Mouse (Mus musculus): Measurements from ENCODE around the gene Cpt2.

The Cpt2 gene

DNA sequence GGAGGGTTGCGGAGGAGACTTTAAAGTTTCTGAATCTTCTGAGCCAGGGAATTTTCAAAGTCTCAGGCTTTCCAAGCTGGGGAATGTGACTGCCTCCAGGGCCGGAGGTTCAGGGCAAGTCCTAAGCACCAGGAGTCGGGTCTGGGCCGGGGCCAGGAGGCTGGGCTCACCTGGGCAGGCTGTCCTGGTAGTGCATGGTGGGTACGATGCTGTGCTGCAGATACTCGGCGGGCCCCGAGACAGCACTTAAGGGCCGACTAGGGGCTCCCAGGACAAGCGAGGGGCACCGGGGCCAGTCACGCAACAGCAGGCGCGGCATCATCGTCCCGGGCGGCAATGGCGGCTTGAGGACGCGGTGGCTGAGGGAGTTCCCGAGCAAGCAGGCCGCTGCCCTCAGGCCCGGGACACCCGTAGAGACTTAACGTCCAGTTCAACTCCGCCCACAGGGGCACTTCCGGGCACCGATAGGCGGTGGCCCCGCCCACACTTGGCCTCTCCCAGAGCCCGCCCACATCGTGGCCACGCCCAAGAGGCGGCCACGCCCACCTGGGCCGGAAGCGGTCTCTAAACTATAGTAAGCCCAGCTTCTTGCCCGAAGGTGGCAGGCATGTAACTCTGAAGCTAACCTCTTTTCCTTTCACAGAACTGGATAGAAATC lies at the start of gene Cpt2:
Gene Cpt2, minus strand, starts transcription at position 466 of the 658 bp plus-strand sequence.
- DNase-seq (ENCODE audit: low spot score): peak; percentile 59

DNA sequence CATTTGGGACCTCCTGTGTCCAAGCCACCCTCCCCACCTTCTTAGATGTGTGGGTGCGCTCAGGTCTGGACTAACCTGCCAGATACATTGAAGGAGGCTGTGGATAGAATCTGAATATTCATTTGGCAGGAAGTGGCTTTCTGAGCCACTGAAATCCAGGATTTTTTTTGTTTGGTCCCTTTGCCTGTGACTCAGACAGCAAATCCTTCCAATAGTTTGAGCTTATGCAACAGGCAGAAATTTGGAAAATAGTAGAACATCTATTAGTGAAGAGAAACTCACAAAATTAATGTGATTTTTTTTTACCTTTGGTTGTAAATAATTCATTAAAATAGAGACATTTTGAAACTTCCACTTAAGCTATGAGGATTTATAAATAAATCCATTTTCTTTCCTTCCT lies 47.8 kb upstream of the Cpt2 start:
- DNase-seq (ENCODE audit: low spot score): no peak

DNA sequence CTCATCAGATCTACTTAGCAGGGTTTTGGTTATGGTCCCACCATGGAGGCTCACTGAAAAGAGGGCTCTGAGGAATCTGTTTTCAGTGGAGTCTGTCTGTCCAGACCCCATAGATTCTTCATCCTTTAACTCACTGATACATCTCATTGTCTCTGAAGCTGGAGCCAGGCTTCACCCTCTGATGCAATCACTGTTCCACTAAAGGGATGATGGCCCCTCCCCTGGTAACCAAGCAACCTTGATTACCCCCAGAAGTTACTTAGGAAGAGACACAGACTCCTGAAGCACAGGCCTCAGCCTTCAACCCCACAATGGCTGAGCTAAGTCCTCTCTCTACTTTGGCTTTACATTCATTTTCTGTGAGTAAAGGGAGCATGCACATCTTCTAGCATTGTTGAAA lies 46.4 kb upstream of the Cpt2 start:
- DNase-seq (ENCODE audit: low spot score): no peak

DNA sequence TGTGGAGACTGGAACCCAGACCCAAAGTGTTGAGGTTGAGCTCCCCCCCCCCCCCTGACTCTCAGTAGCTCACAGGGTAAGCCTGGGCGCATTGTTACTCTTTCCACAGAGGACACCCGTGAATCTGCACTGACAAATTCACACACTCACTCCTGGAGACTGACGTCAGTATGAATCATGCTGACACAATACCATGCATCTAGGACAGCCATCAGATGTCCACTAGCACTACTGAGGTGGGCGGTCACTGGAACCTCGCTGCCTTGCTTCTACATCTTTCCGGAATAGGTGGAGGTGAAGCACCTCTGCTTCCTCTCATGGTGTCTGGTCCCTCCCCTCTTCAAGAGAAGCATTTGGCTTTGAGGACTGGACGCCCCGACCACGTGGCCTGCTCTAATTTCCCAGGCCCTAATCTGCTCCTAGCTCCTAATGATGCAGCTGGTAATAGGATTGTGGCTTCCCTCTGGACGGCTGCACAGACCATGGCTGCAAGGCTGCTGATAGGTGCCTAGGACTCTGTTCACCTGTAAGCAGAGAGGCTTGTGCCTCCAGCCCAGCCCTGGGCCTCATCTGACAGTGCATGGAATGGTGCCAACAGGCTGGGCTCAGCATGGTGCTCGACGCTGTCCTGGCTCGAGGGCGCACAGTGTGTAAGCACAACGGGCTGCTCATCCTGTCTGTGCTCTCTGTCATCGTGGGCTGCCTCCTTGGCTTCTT lies 44.7 kb upstream of the Cpt2 start, which contains the start of gene Slc1a7:
Gene Slc1a7, plus strand, starts transcription at position 367 of the 717 bp plus-strand sequence.
- DNase-seq (ENCODE audit: low spot score): no peak

DNA sequence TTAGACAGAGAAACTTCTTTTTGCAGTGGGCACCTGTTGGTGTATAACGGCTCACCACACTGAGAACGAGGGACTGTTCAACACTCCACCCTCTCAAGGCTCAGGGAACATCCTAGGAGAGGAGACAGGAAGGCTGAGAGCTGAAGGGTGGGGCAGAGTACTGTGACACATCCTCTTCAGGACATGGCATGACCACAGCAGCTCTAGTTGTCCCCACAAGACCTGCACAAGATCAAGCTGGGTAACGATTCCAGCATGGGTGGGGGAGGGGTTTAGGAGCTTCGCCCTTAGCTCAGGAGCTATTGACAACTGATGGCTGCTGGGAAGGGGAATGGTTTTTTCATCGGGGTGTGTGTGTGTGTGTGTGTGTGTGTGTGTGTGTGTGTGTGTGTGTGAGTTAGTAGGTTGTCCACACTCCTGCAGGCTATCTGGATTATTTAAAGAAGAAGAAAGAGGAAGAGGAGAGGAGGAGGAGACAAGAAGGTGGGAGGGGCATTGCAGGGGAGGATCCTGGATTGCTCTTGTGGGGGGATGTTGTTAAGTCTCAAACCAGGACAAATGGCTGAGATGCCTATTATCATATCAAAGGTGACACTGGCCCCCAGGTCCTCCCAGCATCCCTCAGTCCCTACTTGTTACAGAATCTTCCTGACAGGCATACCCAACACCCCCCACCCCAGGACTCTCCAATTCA lies 43.2 kb upstream of the Cpt2 start:
- no peak for DNase-seq (ENCODE audit: low spot score)

DNA sequence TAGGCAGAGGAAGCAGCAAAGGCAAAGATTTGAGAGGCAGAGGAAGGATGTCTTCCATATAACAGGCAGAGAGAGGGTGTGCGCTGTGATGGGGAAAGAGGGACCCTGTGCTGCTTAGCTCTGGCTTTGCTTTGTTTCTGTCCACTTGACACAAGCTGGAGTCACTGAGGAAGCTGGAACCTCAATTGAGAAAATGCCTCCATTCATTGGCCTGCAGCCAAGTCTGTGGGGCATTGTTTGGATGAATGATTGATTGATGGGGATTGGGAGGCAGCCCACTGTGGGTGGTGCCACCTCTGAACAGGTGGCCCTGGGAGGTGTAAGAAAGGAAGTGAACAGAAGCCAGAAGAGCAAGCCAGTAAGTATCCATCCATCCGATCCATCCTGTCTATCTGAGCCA lies 39.4 kb upstream of the Cpt2 start:
- DNase-seq (ENCODE audit: low spot score): no peak

DNA sequence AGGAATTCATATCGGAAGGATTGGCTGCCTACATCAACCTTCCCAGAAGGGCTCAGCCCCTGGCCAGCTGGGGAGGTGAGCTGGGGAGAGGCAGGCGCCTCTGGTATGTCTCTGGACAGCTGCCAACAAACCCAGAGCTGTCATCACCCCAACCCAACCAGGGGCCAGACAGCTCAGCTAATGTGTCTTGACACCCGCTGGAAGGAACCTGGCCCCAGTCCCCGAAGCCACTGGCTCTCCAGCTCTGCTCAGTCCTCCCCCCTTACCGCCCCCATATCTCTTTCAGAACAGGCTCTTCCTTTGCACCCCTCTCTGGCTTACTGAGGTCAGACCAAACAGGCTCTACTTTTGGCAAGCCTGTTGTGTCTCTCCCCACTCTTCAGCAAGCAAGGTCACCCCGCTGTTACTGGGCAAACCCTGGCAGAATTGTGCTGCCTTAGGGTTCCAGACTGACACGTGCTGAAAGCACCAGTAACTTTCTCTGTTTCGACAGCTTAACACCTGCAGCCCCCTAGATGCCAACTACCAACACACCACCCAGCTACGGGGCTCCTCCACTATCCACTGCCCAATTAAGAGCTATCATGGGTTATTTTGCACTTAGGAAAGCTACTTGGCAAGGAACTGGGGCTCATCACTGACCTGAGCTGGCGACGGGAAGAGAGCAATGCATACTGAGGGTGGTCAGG lies 38.8 kb upstream of the Cpt2 start:
- DNase-seq (ENCODE audit: low spot score): no peak

DNA sequence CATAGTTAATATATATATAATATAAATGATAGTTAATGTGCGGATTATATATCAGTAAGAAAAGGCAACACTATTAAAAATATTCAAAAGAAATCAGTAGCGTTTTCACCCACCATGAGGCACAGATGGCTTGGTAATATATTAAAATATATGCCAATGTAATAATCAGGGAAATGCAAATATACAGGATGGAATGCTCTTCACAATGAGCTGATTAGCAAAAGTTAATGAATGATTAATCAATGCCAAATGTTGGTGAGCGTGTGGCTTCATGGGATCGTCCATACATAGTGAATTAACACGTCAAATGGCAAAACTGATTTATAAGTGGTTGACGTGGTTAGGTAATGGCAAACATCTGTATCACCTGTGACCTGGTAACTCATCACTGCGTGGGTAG lies 35.1 kb upstream of the Cpt2 start:
- DNase-seq (ENCODE audit: low spot score): no peak

DNA sequence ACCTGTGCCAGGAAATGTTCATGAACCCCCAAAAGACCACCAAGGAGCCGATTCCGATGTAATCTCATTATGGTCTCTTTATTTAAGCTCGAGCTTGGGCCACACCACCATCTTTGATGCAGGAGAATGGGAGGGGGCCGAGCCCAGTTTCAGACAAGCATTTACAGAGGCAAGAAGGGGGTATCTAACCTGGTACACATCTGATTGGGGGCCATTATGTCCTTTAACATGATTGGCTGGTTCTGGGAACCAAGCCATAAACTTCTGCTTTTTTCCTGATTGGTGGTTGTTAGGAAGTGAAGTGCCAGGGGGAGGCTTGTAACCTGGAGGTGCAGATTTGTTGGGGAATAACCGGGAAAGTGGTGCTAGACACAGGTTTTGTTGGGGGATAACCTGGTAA lies 32.3 kb upstream of the Cpt2 start:
- no peak for DNase-seq (ENCODE audit: low spot score)

DNA sequence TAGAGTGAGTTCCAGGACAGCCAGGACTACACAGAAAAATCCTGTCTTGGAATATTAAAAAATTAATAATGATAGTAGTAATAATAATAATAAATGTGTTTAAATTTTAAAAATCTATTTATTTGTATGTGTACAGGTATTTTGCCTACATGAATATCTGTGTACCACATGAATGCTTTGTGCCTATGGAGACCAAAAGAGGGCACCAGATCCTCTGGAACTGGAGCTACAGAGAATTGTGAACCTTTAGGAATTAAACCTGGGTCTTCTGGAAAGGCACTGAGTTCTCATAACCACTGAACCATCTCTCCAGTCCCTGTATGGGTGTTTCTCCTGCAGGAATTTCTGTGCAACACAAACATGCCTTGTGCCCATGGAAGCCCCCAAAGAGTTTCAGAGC lies 29.4 kb upstream of the Cpt2 start:
- DNase-seq (ENCODE audit: low spot score): no peak

DNA sequence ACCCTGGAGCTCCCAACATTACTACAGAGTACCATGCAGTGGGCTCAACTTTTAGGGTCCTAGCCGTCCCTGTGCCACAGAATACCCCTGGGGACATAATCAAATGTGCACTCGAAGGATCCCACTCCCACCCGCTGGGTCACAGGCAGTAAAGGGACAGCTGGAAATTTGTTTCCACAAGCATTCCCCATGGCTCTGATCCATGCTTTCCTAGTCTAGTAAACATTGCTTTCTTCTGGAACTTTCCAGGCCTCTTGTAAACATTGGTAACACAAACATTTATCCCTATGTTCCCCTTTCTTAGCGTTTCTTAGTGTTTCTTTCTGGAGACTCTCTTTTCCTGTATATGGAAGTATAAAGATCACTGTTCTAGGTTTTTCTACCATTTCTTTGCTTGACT lies 26.5 kb upstream of the Cpt2 start:
- DNase-seq (ENCODE audit: low spot score): no peak

DNA sequence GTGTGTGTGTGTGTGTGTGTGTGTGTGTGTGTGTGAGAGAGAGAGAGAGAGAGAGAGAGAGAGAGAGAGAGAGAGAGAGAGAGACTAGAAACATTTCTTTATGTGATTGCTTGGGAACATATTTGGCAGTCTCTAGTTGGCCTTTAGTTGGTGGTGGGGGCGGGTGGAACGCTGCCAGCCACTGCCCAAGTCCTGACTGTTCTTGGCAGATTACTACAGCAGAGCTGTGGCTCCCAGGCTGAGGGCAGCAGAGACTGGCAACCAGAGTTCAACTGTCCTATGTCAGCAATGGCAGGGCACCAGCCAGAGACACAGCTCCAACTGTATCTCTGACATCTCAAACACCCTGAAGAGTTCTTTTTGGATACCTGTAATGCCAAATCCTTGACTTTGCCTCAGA lies 20.7 kb upstream of the Cpt2 start:
- DNase-seq (ENCODE audit: low spot score): no peak

DNA sequence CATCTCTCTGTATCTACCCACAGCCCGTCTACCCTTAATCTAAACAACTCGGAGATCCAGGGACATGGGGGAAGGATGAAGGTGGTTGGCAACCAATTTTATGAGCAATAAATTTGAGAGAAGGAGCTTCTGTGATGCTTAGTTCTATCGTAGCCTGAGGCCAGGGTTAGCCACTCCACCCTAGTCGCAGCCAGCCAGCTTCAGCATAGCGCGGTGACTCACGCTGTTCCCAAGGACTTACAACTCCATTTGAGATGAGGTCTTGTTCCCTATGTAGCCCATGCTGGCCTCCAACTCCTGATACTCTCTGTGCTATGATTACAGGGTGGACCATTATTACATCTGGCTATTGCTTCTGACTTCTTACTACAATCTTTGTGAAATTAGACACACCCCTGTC lies 19.3 kb upstream of the Cpt2 start:
- no peak for DNase-seq (ENCODE audit: low spot score)

DNA sequence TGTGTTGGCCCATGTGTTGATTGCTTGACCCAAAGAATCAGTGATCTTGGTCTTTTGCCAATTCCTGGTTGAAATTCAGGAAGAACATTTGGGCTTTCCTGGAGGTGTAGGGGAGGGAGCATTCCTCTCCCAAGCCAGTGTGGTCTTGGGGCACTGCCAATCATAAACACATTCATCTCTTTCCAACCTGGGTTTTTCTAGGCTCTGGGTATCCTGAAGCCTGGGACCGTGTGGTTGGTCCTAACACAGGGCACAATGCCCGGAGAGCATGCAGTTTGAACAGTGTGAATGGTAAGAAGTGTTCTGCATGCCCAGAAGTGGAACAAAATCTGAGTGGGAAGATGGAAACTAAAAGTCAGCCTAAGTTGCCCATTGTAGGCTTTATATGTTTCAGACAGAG lies 14.7 kb upstream of the Cpt2 start:
- DNase-seq (ENCODE audit: low spot score): no peak

DNA sequence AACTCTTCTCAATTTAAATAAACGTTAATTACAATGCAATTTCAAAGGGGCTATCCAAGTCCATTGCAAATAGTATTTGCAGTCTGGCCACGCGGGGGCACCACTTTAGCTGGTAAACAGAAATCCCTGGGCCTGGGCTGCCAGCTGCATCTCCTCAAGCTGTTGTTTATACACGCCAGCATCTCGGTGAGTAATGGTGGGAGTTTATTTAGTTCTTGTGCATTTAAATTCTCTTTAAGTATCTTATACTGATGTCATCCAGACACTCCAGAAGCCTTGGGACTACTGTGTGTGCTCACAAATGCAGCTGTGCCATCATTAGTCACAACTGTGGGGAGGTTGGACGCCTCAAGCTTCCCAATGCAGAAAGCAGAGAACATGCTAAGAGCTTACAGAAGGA lies 13.9 kb upstream of the Cpt2 start:
- peak; percentile 45 for DNase-seq (ENCODE audit: low spot score)

DNA sequence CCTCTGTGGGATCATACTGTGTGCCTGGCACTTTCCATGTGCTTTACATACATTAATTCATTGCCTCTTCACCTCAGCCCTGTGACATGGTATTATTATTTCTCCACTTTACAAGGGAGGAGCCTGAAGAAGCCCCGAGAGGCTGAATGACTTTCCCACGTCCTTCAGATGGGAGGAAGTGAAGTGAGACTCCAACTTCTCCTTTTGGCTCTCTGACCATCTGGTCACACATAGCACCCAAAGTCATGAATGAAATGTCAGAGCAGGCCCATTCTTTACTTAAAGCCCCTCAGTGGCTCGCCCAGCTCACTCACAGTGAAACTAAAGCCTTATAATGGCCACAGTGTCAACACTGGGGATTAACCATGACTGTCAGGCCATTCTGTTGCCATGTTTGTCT lies 11.8 kb upstream of the Cpt2 start:
- no peak for DNase-seq (ENCODE audit: low spot score)

DNA sequence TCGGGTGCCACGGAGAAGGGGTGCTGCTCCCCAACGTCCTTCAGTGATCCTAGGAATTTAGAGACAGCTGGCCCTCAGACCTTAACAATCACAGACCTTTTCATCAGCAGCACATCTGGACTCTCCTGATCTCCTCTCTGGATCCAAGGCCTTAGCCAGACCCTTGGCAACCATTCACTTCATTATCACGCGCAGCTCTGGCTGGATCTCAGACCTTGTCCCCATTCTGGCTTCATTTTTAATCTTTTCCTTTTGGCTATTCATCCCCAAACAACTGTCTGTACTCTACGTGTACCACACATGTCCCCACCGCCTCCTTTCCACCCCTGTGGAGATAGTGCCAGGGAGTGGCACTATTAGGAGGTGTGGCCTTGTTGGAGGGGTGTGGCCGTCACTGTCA lies 9.8 kb upstream of the Cpt2 start:
- DNase-seq (ENCODE audit: low spot score): no peak

DNA sequence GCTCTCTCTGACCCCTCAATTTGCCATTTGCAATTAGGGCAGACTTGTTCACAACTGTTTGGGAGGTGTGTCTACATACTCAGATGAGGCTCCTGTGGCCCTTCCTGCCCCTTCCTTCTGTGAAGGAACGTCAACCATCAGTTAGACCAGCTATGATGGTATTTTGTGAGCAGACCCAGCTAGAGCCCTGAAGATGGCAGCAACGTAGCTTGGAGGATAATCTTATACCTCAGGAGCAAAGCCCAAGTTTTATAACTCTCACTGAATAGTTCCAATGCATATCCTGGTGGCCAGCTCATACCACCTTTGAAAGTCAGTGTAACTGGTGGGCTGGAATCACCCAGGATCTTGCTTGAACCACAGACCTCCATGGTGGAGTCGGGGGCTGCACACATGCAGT lies 8.0 kb upstream of the Cpt2 start:
- DNase-seq (ENCODE audit: low spot score): no peak

DNA sequence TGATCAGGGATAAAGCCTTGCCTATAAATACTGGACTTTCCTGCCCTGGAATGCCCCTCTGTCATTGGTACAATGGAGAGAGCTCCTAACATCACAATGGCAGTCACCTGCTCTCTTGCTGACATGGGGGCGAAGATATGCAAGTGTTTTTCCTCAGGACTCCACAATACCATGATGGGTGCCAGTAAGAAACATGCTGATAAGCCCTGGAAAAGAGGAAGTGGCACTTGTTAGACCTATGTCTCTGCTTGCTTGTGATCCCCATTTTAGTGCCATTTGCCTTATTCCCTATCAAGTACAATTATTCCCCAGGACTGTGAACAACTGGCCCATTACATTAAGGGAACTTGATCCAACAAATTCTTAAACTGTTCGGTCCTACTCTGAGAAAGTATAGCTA lies 5.3 kb upstream of the Cpt2 start:
- no peak for DNase-seq (ENCODE audit: low spot score)

DNA sequence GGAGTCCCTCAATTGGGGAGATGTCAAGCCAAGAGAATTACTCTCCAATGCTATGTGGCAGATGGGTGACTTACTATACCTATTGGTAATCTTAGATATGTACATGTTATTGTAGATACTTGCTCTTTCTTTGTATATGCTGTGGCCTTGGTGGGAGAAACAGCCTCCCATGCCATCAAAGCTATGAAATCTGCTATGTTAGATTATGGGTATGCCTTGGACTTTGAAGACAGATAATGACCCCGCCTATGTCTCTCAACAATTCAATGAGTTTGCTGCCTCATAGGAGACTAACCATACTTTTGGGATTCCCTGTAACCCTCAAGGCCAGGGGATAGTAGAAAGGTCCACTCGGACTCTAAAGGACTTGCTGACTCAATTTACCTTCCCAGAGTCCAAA lies 4.9 kb upstream of the Cpt2 start:
- DNase-seq (ENCODE audit: low spot score): no peak

DNA sequence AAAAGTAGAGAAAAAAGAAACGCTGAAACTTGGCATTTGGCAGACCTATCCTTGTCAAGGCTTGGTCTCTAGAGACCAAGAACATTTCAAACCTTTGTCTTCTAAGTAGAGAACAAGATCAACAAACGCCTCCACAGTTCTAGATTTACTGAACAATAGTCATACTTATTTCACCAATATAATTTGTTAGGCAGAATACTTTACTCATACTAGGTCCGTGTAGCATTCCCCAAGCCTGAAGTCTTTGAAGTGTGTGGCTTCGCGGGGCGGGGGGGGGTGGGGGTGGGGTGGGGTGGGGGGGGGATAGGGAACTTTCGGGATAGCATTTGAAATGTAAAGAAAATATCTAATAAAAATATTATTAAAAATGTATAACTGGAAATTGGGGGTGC lies 389 bp upstream of the Cpt2 start:
- DNase-seq (ENCODE audit: low spot score): no peak

DNA sequence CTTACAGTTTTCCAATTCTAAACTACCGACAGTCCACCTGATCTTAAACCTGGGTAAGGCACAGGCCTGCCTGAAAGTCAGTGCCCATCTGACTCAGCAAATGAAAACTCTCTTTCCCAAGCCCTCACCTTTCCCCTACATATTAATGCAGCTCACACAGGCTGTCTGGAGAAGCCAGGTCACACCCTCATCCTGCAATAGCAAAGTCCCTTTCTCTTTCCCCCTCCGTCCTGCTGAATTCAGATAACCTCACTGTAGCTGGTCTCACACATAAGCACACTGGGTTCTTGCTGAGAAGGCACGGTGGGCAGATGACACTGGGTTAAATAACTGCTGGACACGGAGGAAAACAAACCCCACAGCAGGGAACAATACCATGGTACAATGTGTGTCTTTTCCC lies 1.5 kb downstream of the Cpt2 start:
- no peak for DNase-seq (ENCODE audit: low spot score)

DNA sequence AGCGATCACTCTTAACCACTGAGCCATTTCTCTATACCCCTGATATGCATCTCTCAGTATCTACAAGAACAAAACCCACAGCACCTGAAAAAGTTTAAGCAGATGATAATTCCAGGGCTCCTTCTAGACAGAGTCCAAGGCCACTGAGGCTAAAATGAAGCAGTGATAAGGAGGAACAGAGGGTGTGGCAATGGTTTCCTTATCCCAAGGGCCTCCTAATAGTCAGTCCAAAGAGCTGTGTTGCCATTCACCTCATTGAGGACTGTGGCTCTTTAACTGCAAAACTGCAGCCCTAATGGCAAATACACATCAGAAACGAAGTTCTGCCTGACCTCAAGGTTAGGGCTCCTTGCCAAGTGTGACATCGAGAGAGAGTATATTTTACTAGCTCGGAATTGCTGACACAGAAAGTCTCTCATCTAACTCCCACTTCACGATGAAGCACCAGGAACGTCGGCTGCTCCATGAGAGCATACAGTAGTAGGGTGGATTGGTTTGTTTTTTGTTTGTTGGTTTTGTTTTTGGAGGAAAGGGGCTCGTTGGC lies 2.2 kb downstream of the Cpt2 start:
- DNase-seq (ENCODE audit: low spot score): no peak
